Mouse (Mus musculus): Measurements from ENCODE around the gene Dpp6.

DNA sequence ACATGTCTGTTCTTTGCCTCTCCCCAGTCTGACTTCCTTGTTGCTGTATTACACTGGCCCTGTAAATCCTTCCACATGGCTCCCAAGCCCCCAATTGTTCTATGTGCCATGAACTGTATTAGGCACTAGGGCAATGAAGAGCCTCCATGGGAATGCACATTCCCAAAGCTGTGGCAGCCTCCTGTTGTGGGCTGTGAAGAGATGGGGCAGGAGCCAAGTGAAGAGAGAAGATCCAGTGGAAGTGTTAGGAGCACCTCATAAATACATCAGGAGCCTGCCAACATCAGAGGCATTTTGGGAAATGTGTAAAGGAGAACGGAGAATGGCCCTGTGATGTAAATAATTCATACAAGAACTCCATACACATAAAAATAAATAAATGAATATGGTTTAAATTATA is 824.9 kb downstream of the Dpp6 start:
- TF ChIP-seq CTCF (IDR thresholded peaks at IDR 0.05), result no peak
- no peak for TF ChIP-seq POLR2A (IDR thresholded peaks at IDR 0.05; ENCODE audit: insufficient read depth, low read depth, low read length)
